Mouse (Mus musculus): ENCODE results near the gene Retreg1.

Gene Retreg1

GRCm38 (mm10) chr15:25834282-25834681, 8.7 kb upstream of the Retreg1 start:
- DNase-seq = no peak

- DNase-seq = no peak
Observed at GRCm38 (mm10) chr15:25834920-25835674, 7.9 kb upstream of the Retreg1 start.

GRCm38 (mm10) chr15:25842462-25843085, 406 bp upstream of the Retreg1 start:
- no peak for DNase-seq

GRCm38 (mm10) chr15:25844013-25844570, 1.1 kb downstream of the Retreg1 start:
- no peak for DNase-seq

GRCm38 (mm10) chr15:25844771-25845170, 1.8 kb downstream of the Retreg1 start:
- no peak for DNase-seq

GRCm38 (mm10) chr15:25847576-25848168, 4.7 kb downstream of the Retreg1 start:
- no peak for DNase-seq

GRCm38 (mm10) chr15:25850552-25850951, 7.6 kb downstream of the Retreg1 start:
- peak; percentile 69 for DNase-seq

GRCm38 (mm10) chr15:25854270-25854904, 11.4 kb downstream of the Retreg1 start:
- no peak for DNase-seq

GRCm38 (mm10) chr15:25858611-25859058, 15.7 kb downstream of the Retreg1 start:
- DNase-seq = no peak

- no peak for DNase-seq
Observed at GRCm38 (mm10) chr15:25859469-25859868, 16.5 kb downstream of the Retreg1 start.

- DNase-seq = no peak
Observed at GRCm38 (mm10) chr15:25861900-25862299, 18.9 kb downstream of the Retreg1 start.

- DNase-seq = no peak
Observed at GRCm38 (mm10) chr15:25865605-25866004, 22.6 kb downstream of the Retreg1 start.

GRCm38 (mm10) chr15:25866106-25866505, 23.1 kb downstream of the Retreg1 start:
- DNase-seq = no peak

- no peak for DNase-seq
Observed at GRCm38 (mm10) chr15:25869129-25869528, 26.1 kb downstream of the Retreg1 start.

- DNase-seq = no peak
Observed at GRCm38 (mm10) chr15:25871470-25871869, 28.5 kb downstream of the Retreg1 start.

- no peak for DNase-seq
Observed at GRCm38 (mm10) chr15:25872118-25872517, 29.1 kb downstream of the Retreg1 start.

GRCm38 (mm10) chr15:25872657-25873056, 29.7 kb downstream of the Retreg1 start:
- DNase-seq = no peak

- DNase-seq = no peak
Observed at GRCm38 (mm10) chr15:25873536-25873935, 30.6 kb downstream of the Retreg1 start.

GRCm38 (mm10) chr15:25876601-25877161, 33.7 kb downstream of the Retreg1 start:
- peak; percentile 35 for DNase-seq

GRCm38 (mm10) chr15:25877798-25878197, 34.8 kb downstream of the Retreg1 start:
- DNase-seq = no peak

- DNase-seq = no peak
Observed at GRCm38 (mm10) chr15:25879229-25879628, 36.2 kb downstream of the Retreg1 start.

GRCm38 (mm10) chr15:25880192-25880591, 37.2 kb downstream of the Retreg1 start:
- DNase-seq = no peak

GRCm38 (mm10) chr15:25882002-25882401, 39.0 kb downstream of the Retreg1 start:
- DNase-seq = no peak

All from lung, postnatal 10 days (tissue).